10 mouse cellular contexts compared by ENCODE assay signal in the genomic region with DNA sequence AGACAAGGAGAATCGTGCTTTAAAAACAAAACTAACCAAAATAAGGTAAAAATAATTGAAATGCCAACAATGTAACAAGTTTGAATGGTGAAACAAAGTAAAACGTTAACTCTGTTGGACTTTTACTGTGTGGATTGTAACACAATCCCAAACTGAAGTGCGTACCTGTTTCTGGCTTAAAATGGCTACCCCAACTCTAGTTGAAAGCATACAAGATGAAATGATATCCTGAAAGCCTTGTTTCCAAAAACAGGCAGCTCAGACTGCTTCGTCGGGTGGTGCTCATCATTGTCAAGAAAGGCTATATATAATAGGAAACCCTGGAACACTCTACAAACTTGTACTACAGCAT. TPM values are rescaled to one million over a fixed set of nuclear protein-coding genes. Genes with fewer than 3 reads are reported as not detected.
DNase-seq lines count a peak whose midpoint lies in the region; ATAC-seq and TF ChIP-seq lines count a peak whose summit lies in the region.
"Not testable (repeated sequence)": the region's sequence is repeated elsewhere in the genome, so short reads cannot be mapped to it uniquely, and the experiment has no call there.
"Had no signal": no experiment of that assay in that cellular context is flagged by ENCODE, and none has a peak within 500 bp of the region (broad histone marks: within the 10 kb centered on the region; RNA-seq: fewer than 3 reads in every experiment).

No protein-coding gene starts in this region.

- peak overlapping the region; percentile 98 for H3K27ac ChIP-seq in embryonic facial prominence, embryonic 14.5 days (replicated peaks; ENCODE audit: low read depth, low read length)
- H3K27ac ChIP-seq in forebrain, postnatal 0 days (ENCODE audit: low read depth, low read length); olfactory bulb, adult 2 months (ENCODE audit: insufficient read depth, low read depth, low read length): not testable (repeated sequence)
- peak overlapping the region; percentile 98 for H3K27ac ChIP-seq in hindbrain, embryonic 12.5 days
- H3K27ac ChIP-seq in kidney, embryonic 16.5 days (ENCODE audit: low read length): peak overlapping the region; percentile 100
- H3K27ac ChIP-seq in liver, embryonic 13.5 days: peak overlapping the region; percentile 98
- peak overlapping the region; percentile 96; the same call in 1 of the 2 replicates for H3K27ac ChIP-seq in midbrain, embryonic 11.5 days (ENCODE audit: low read depth, low read length)

- H3K36me3 ChIP-seq in E14TG2a.4 (ENCODE audit: insufficient read depth, low read length); embryonic facial prominence, embryonic 14.5 days (ENCODE audit: control insufficient read depth, insufficient read depth, low read length); forebrain, postnatal 0 days (ENCODE audit: insufficient read depth); hindbrain, embryonic 12.5 days; kidney, embryonic 16.5 days (ENCODE audit: insufficient read depth, low read length); liver, embryonic 13.5 days; midbrain, embryonic 11.5 days (ENCODE audit: control insufficient read depth, insufficient read depth, low read length): not testable (repeated sequence)

- DNase-seq in embryonic facial prominence, embryonic 14.5 days (ENCODE audit: low spot score); forebrain, postnatal 0 days; liver, embryonic 13.5 days; midbrain, embryonic 11.5 days (ENCODE audit: low spot score, missing footprints): not testable (repeated sequence)

- H3K4me2 ChIP-seq in embryonic facial prominence, embryonic 14.5 days (ENCODE audit: low read depth, low read length): peak overlapping the region; percentile 70
- H3K4me2 ChIP-seq in forebrain, postnatal 0 days (ENCODE audit: low read depth): peak overlapping the region; percentile 46
- peak overlapping the region; percentile 85 for H3K4me2 ChIP-seq in hindbrain, embryonic 12.5 days (replicated peaks)
- H3K4me2 ChIP-seq in kidney, embryonic 16.5 days (replicated peaks; ENCODE audit: low read depth, low read length): peak overlapping the region; percentile 77
- peak overlapping the region; percentile 73 for H3K4me2 ChIP-seq in liver, embryonic 13.5 days
- peak overlapping the region; percentile 71 for H3K4me2 ChIP-seq in midbrain, embryonic 11.5 days

- TF ChIP-seq POLR2A in olfactory bulb, adult 2 months (IDR thresholded peaks at IDR 0.05; ENCODE audit: insufficient read depth, low read depth, low read length): not testable (repeated sequence)

- peaks cover 24% of the 10 kb centered on the region for H3K4me1 ChIP-seq in E14TG2a.4 (replicated peaks; ENCODE audit: low read depth, low read length)
- H3K4me1 ChIP-seq in embryonic facial prominence, embryonic 14.5 days (ENCODE audit: control insufficient read depth, insufficient read depth, low read length); forebrain, postnatal 0 days (ENCODE audit: insufficient read depth); hindbrain, embryonic 12.5 days; kidney, embryonic 16.5 days (ENCODE audit: insufficient read depth, low read length); midbrain, embryonic 11.5 days (ENCODE audit: control insufficient read depth, insufficient read depth, low read length); olfactory bulb, adult 2 months (ENCODE audit: control insufficient read depth, insufficient read depth, low read length): not testable (repeated sequence)
- H3K4me1 ChIP-seq in liver, embryonic 13.5 days (replicated peaks): peaks cover 50% of the 10 kb centered on the region

- 4% methylated on average over 2 of the region's 5 CpGs for WGBS in embryonic facial prominence, embryonic 14.5 days
- WGBS in forebrain, postnatal 0 days: 0% methylated on average over 2 of the region's 5 CpGs
- 0% methylated on average over 2 of the region's 5 CpGs for WGBS in hindbrain, embryonic 12.5 days
- 0% methylated on average over 2 of the region's 5 CpGs for WGBS in kidney, embryonic 16.5 days
- 3% methylated on average over 2 of the region's 5 CpGs for WGBS in liver, embryonic 13.5 days (ENCODE audit: insufficient replicate concordance)
- 0% methylated on average over 2 of the region's 5 CpGs for WGBS in midbrain, embryonic 11.5 days
- WGBS in olfactory bulb, adult 2 months: 0% methylated on average over 2 of the region's 5 CpGs

- TF ChIP-seq CTCF in E14TG2a.4 (conservative IDR thresholded peaks at IDR 0.05; ENCODE audit: low read length); forebrain, postnatal 0 days (IDR thresholded peaks at IDR 0.05; ENCODE audit: low read depth); olfactory bulb, adult 2 months (IDR thresholded peaks at IDR 0.05; ENCODE audit: insufficient read depth, low read depth, low read length): not testable (repeated sequence)

- peak overlapping the region; percentile 63 for H3K4me3 ChIP-seq in E14TG2a.4 (replicated peaks; ENCODE audit: low read length)
- H3K4me3 ChIP-seq in embryonic facial prominence, embryonic 14.5 days (ENCODE audit: low read depth, low read length): peak overlapping the region; percentile 42
- peak overlapping the region; percentile 37; the same call in 1 of the 2 replicates for H3K4me3 ChIP-seq in forebrain, postnatal 0 days (ENCODE audit: low read depth, low read length)
- peak overlapping the region; percentile 42 for H3K4me3 ChIP-seq in hindbrain, embryonic 12.5 days
- peak overlapping the region; percentile 47 for H3K4me3 ChIP-seq in kidney, embryonic 16.5 days (ENCODE audit: low read length)
- peak overlapping the region; percentile 55 for H3K4me3 ChIP-seq in liver, embryonic 13.5 days (replicated peaks)
- peak overlapping the region; percentile 35 for H3K4me3 ChIP-seq in midbrain, embryonic 11.5 days (ENCODE audit: low read depth, low read length)
- peak overlapping the region; percentile 89; the same call in 1 of the 2 replicates for H3K4me3 ChIP-seq in olfactory bulb, adult 2 months (ENCODE audit: insufficient read depth, low read depth, low read length)

- H3K27me3 ChIP-seq in E14TG2a.4 (ENCODE audit: insufficient read depth, low read length); embryonic facial prominence, embryonic 14.5 days (replicated peaks; ENCODE audit: control insufficient read depth, insufficient read depth, low read length); forebrain, postnatal 0 days (ENCODE audit: insufficient read depth, low read length); hindbrain, embryonic 12.5 days; kidney, embryonic 16.5 days (ENCODE audit: insufficient read depth, low read length); liver, embryonic 13.5 days; midbrain, embryonic 11.5 days (ENCODE audit: control insufficient read depth, insufficient read depth, low read length): not testable (repeated sequence)

- peak overlapping the region; percentile 63 for H3K9ac ChIP-seq in embryonic facial prominence, embryonic 14.5 days (ENCODE audit: low read depth, low read length)
- H3K9ac ChIP-seq in forebrain, postnatal 0 days: peak overlapping the region; percentile 74
- H3K9ac ChIP-seq in hindbrain, embryonic 12.5 days: 0 out of 2 replicates have a peak overlapping the region, but pooled peaks have one; percentile 53
- not testable (repeated sequence) for H3K9ac ChIP-seq in kidney, embryonic 16.5 days (replicated peaks; ENCODE audit: low read length)
- H3K9ac ChIP-seq in liver, embryonic 13.5 days: peak overlapping the region; percentile 73
- H3K9ac ChIP-seq in midbrain, embryonic 11.5 days (ENCODE audit: low read length): peak overlapping the region; percentile 86; the same call in 1 of the 2 replicates

- not testable (repeated sequence) for ATAC-seq in embryonic facial prominence, embryonic 14.5 days (ENCODE audit: low read depth); forebrain, postnatal 0 days; hindbrain, embryonic 12.5 days (ENCODE audit: low FRiP score); kidney, embryonic 16.5 days (ENCODE audit: low FRiP score, low TSS enrichment); liver, embryonic 13.5 days (ENCODE audit: low read depth); midbrain, embryonic 11.5 days (ENCODE audit: low FRiP score)

- H3K9me3 ChIP-seq in E14TG2a.4 (ENCODE audit: low read length); embryonic facial prominence, embryonic 14.5 days (ENCODE audit: control insufficient read depth, low read length); forebrain, postnatal 0 days (ENCODE audit: low read length); hindbrain, embryonic 12.5 days (replicated peaks); kidney, embryonic 16.5 days (ENCODE audit: low read length); liver, embryonic 13.5 days (replicated peaks); midbrain, embryonic 11.5 days (ENCODE audit: control insufficient read depth, low read length): not testable (repeated sequence)

RNA-seq across cellular contexts. Expression of gene Hist1h3e, which starts 0.7 kb away (rescaled TPM):
- 4.4 and 6.1 TPM in 2 replicates for polyA plus RNA-seq in embryonic facial prominence, embryonic 14.5 days (2014; fragmentation: Nextera tagmentation; extraction: Ambion mirVana)
- total RNA-seq in forebrain, postnatal 0 days (2014; rRNA removed): 180 and 204 TPM in 2 replicates
- 1.9 and 2.0 TPM in 2 replicates for polyA plus RNA-seq in forebrain, postnatal 0 days (2015; fragmentation: Nextera tagmentation; extraction: Ambion mirVana)
- polyA plus RNA-seq in hindbrain, embryonic 12.5 days (2016; fragmentation: Nextera tagmentation; extraction: Ambion mirVana): 4.4 and 5.6 TPM in 2 replicates
- 4.7 TPM in 2 replicates for polyA plus RNA-seq in kidney, embryonic 16.5 days (2015; fragmentation: Nextera tagmentation; extraction: Ambion mirVana)
- 4.4 and 6.8 TPM in 2 replicates for polyA plus RNA-seq in liver, embryonic 13.5 days (2015; fragmentation: Nextera tagmentation; extraction: Ambion mirVana)
- 7.2 and 7.4 TPM in 2 replicates for polyA plus RNA-seq in midbrain, embryonic 11.5 days (2014; fragmentation: Nextera tagmentation; extraction: Ambion mirVana)
- polyA plus RNA-seq in olfactory bulb, adult 2 months (2012; ENCODE audit: insufficient read depth, insufficient read length, low replicate concordance, missing spikeins): not detected in 2 replicates

RNA-seq across cellular contexts. Expression of gene Hist1h1d, which starts 8.4 kb away (rescaled TPM):
- 0.60 TPM in 2 replicates for polyA plus RNA-seq in embryonic facial prominence, embryonic 14.5 days (2014; fragmentation: Nextera tagmentation; extraction: Ambion mirVana)
- 48.5 and 66.7 TPM in 2 replicates for total RNA-seq in forebrain, postnatal 0 days (2014; rRNA removed)
- polyA plus RNA-seq in forebrain, postnatal 0 days (2015; fragmentation: Nextera tagmentation; extraction: Ambion mirVana): 0.12 and 0.18 TPM in 2 replicates
- polyA plus RNA-seq in hindbrain, embryonic 12.5 days (2016; fragmentation: Nextera tagmentation; extraction: Ambion mirVana): 0.23 and 0.39 TPM in 2 replicates
- 0.37 and 0.55 TPM in 2 replicates for polyA plus RNA-seq in kidney, embryonic 16.5 days (2015; fragmentation: Nextera tagmentation; extraction: Ambion mirVana)
- polyA plus RNA-seq in liver, embryonic 13.5 days (2015; fragmentation: Nextera tagmentation; extraction: Ambion mirVana): 0.75 and 0.93 TPM in 2 replicates
- polyA plus RNA-seq in midbrain, embryonic 11.5 days (2014; fragmentation: Nextera tagmentation; extraction: Ambion mirVana): 0.59 and 0.61 TPM in 2 replicates
- polyA plus RNA-seq in olfactory bulb, adult 2 months (2012; ENCODE audit: insufficient read depth, insufficient read length, low replicate concordance, missing spikeins): not detected in 2 replicates
- polyA plus RNA-seq: adrenal gland, adult 2 months had no signal

RNA-seq across cellular contexts. Expression of gene Hist1h2ae, which starts 9.5 kb away (rescaled TPM):
- 93.4 and 108 TPM in 2 replicates for polyA plus RNA-seq in embryonic facial prominence, embryonic 14.5 days (2014; fragmentation: Nextera tagmentation; extraction: Ambion mirVana)
- total RNA-seq in forebrain, postnatal 0 days (2014; rRNA removed): 111 TPM in 2 replicates
- 12.5 and 23.0 TPM in 2 replicates for polyA plus RNA-seq in forebrain, postnatal 0 days (2015; fragmentation: Nextera tagmentation; extraction: Ambion mirVana)
- polyA plus RNA-seq in hindbrain, embryonic 12.5 days (2016; fragmentation: Nextera tagmentation; extraction: Ambion mirVana): 67.4 and 81.6 TPM in 2 replicates
- polyA plus RNA-seq in kidney, embryonic 16.5 days (2015; fragmentation: Nextera tagmentation; extraction: Ambion mirVana): 57.3 and 57.7 TPM in 2 replicates
- 95.0 and 121 TPM in 2 replicates for polyA plus RNA-seq in liver, embryonic 13.5 days (2015; fragmentation: Nextera tagmentation; extraction: Ambion mirVana)
- 69.8 and 76.3 TPM in 2 replicates for polyA plus RNA-seq in midbrain, embryonic 11.5 days (2014; fragmentation: Nextera tagmentation; extraction: Ambion mirVana)
- polyA plus RNA-seq in olfactory bulb, adult 2 months (2012; ENCODE audit: insufficient read depth, insufficient read length, low replicate concordance, missing spikeins): not detected in 2 replicates

RNA-seq across cellular contexts. Expression of gene Hist1h2bg, which starts 9.7 kb away (rescaled TPM):
- polyA plus RNA-seq in embryonic facial prominence, embryonic 14.5 days (2014; fragmentation: Nextera tagmentation; extraction: Ambion mirVana): 5.1 and 5.3 TPM in 2 replicates
- total RNA-seq in forebrain, postnatal 0 days (2014; rRNA removed): 367 and 594 TPM in 2 replicates
- polyA plus RNA-seq in forebrain, postnatal 0 days (2015; fragmentation: Nextera tagmentation; extraction: Ambion mirVana): 3.0 and 3.6 TPM in 2 replicates
- 4.8 and 7.1 TPM in 2 replicates for polyA plus RNA-seq in hindbrain, embryonic 12.5 days (2016; fragmentation: Nextera tagmentation; extraction: Ambion mirVana)
- polyA plus RNA-seq in kidney, embryonic 16.5 days (2015; fragmentation: Nextera tagmentation; extraction: Ambion mirVana): 8.5 and 9.1 TPM in 2 replicates
- 6.5 and 14.1 TPM in 2 replicates for polyA plus RNA-seq in liver, embryonic 13.5 days (2015; fragmentation: Nextera tagmentation; extraction: Ambion mirVana)
- 3.9 and 6.2 TPM in 2 replicates for polyA plus RNA-seq in midbrain, embryonic 11.5 days (2014; fragmentation: Nextera tagmentation; extraction: Ambion mirVana)
- polyA plus RNA-seq in olfactory bulb, adult 2 months (2012; ENCODE audit: insufficient read depth, insufficient read length, low replicate concordance, missing spikeins): not detected in 2 replicates

RNA-seq across cellular contexts. Expression of gene Hist1h4f, which starts 10.1 kb away (rescaled TPM):
- polyA plus RNA-seq in embryonic facial prominence, embryonic 14.5 days (2014; fragmentation: Nextera tagmentation; extraction: Ambion mirVana): 0.84 and 0.88 TPM in 2 replicates
- total RNA-seq in forebrain, postnatal 0 days (2014; rRNA removed): 586 and 753 TPM in 2 replicates
- polyA plus RNA-seq in forebrain, postnatal 0 days (2015; fragmentation: Nextera tagmentation; extraction: Ambion mirVana): 0.70 TPM in 1 of 2 replicates, not detected in the other
- 1.4 TPM in 1 of 2 replicates, not detected in the other for polyA plus RNA-seq in hindbrain, embryonic 12.5 days (2016; fragmentation: Nextera tagmentation; extraction: Ambion mirVana)
- polyA plus RNA-seq in kidney, embryonic 16.5 days (2015; fragmentation: Nextera tagmentation; extraction: Ambion mirVana): 1.5 and 2.0 TPM in 2 replicates
- 0.98 and 4.2 TPM in 2 replicates for polyA plus RNA-seq in liver, embryonic 13.5 days (2015; fragmentation: Nextera tagmentation; extraction: Ambion mirVana)
- polyA plus RNA-seq in midbrain, embryonic 11.5 days (2014; fragmentation: Nextera tagmentation; extraction: Ambion mirVana): 0.53 and 0.77 TPM in 2 replicates
- not detected in 2 replicates for polyA plus RNA-seq in olfactory bulb, adult 2 months (2012; ENCODE audit: insufficient read depth, insufficient read length, low replicate concordance, missing spikeins)
- polyA plus RNA-seq: Patski had no signal

Comparison
In these comparisons a context has a peak if more than half of its experiments do, and no peak if none do; other contexts are left out.
1. H3K4me3 ChIP-seq: peak in every context shown above with its lines; median percentile 89 in olfactory bulb, adult 2 months; 63 in E14TG2a.4; 55 in liver, embryonic 13.5 days; 47 in kidney, embryonic 16.5 days; 42 in embryonic facial prominence, embryonic 14.5 days; 42 in hindbrain, embryonic 12.5 days; 37 in forebrain, postnatal 0 days; 35 in midbrain, embryonic 11.5 days.
2. RNA of gene Hist1h2ae, which starts 9.5 kb away (polyA plus RNA-seq): 95.0 to 121 TPM in liver, embryonic 13.5 days, 93.4 to 108 TPM in embryonic facial prominence, embryonic 14.5 days, 67.4 to 81.6 TPM in hindbrain, embryonic 12.5 days, 69.8 to 76.3 TPM in midbrain, embryonic 11.5 days, 57.3 to 57.7 TPM in kidney, embryonic 16.5 days and 12.5 to 23.0 TPM in forebrain, postnatal 0 days; not detected in olfactory bulb, adult 2 months; every median in the first group is over 10 times any median in the second.
3. Peak in every context shown above with its lines, with median percentiles within 50 percentile points of each other: H3K4me2 ChIP-seq.